13 mouse cellular contexts compared by ENCODE assay signal in genomic region chr5:103377493-103378130, GRCm38 (mm10). TPM values are rescaled to one million over a fixed set of nuclear protein-coding genes. Genes with fewer than 3 reads are reported as not detected.
DNase-seq lines count a peak whose midpoint lies in the region; ATAC-seq and TF ChIP-seq lines count a peak whose summit lies in the region.
"Had no signal": no experiment of that assay in that cellular context is flagged by ENCODE, and none has a peak within 500 bp of the region (broad histone marks: within the 10 kb centered on the region; RNA-seq: fewer than 3 reads in every experiment).

No protein-coding gene starts in this region.

- no peak overlapping the region; the same call in 1 of the 2 replicates for H3K9ac ChIP-seq in heart, adult 2 months (ENCODE audit: low read depth, low read length)
- peak overlapping the region; percentile 3 for H3K9ac ChIP-seq in kidney, embryonic 16.5 days (replicated peaks; ENCODE audit: low read length)
- H3K9ac ChIP-seq: embryonic facial prominence, embryonic 13.5 days; forebrain, postnatal 0 days; midbrain, embryonic 15.5 days had no signal

- no peak for ATAC-seq in kidney, embryonic 16.5 days (ENCODE audit: low FRiP score, low TSS enrichment)
- ATAC-seq: forebrain, postnatal 0 days; midbrain, embryonic 15.5 days had no signal

- H3K9me3 ChIP-seq in kidney, embryonic 16.5 days (ENCODE audit: low read length) = 0 out of 2 replicates have a peak, but pooled peaks cover 2% of the 10 kb centered on the region
- H3K9me3 ChIP-seq: embryonic facial prominence, embryonic 13.5 days; midbrain, embryonic 15.5 days had no signal

- H3K79me2 ChIP-seq in heart, adult 2 months (replicated peaks; ENCODE audit: control insufficient read depth, insufficient read depth, low read length) = no peaks in the 10 kb centered on the region

- peak overlapping the region; percentile 45 for H3K4me2 ChIP-seq in kidney, embryonic 16.5 days (replicated peaks; ENCODE audit: low read depth, low read length)
- H3K4me2 ChIP-seq: embryonic facial prominence, embryonic 13.5 days; midbrain, embryonic 15.5 days had no signal

- H3K36me3 ChIP-seq in heart, adult 2 months (ENCODE audit: control insufficient read depth, insufficient read depth, low read length) = peaks cover 2% of the 10 kb centered on the region; the same call in 1 of the 2 replicates
- H3K36me3 ChIP-seq in kidney, embryonic 16.5 days (ENCODE audit: insufficient read depth, low read length) = no peaks in the 10 kb centered on the region
- H3K36me3 ChIP-seq: embryonic facial prominence, embryonic 13.5 days; midbrain, embryonic 15.5 days had no signal

- peaks cover 9% of the 10 kb centered on the region for H3K4me1 ChIP-seq in heart, adult 2 months (ENCODE audit: control insufficient read depth, insufficient read depth, low read length)
- peaks cover 50% of the 10 kb centered on the region for H3K4me1 ChIP-seq in kidney, embryonic 16.5 days (ENCODE audit: insufficient read depth, low read length)

- DNase-seq in heart, adult 2 months = no peak
- no peak for DNase-seq in heart, postnatal 36 days
- no peak for DNase-seq in kidney, postnatal 10 days
- peak; percentile 46 for DNase-seq in 416B (ENCODE audit: low read depth)
- peak; percentile 24 for DNase-seq in embryo, embryonic 9.5 days (ENCODE audit: extremely low spot score)
- no peak for DNase-seq in adrenal gland, adult 8-10 months
- DNase-seq in gastrocnemius, postnatal 36 days = no peak
- DNase-seq: forebrain, postnatal 0 days; layer of hippocampus, adult 9-11 months; spleen, adult 18-20 months had no signal

- H3K27me3 ChIP-seq in heart, adult 2 months (ENCODE audit: control insufficient read depth, insufficient read depth, low read length) = peaks cover 2% of the 10 kb centered on the region; the same call in 1 of the 2 replicates
- no peaks in the 10 kb centered on the region for H3K27me3 ChIP-seq in kidney, embryonic 16.5 days (ENCODE audit: insufficient read depth, low read length)
- H3K27me3 ChIP-seq: midbrain, embryonic 15.5 days had no signal

- TF ChIP-seq EP300 in heart, adult 2 months (IDR thresholded peaks at IDR 0.05; ENCODE audit: insufficient read depth, low read depth, low read length) = no peak

- TF ChIP-seq CTCF in heart, adult 2 months (IDR thresholded peaks at IDR 0.05) = no peak

- peak overlapping the region; percentile 8; the same call in 1 of the 2 replicates for H3K4me3 ChIP-seq in heart, adult 2 months
- no peak overlapping the region for H3K4me3 ChIP-seq in kidney, embryonic 16.5 days (ENCODE audit: low read length)
- H3K4me3 ChIP-seq: embryonic facial prominence, embryonic 13.5 days; midbrain, embryonic 15.5 days had no signal

- no peak for TF ChIP-seq POLR2A in heart, adult 2 months (IDR thresholded peaks at IDR 0.05; ENCODE audit: insufficient read depth, low read depth, low read length)

- intact Hi-C loops in heart, adult 2 months (cut with DNase I) = no loop called here
- intact Hi-C loops in heart, postnatal 36 days (cut with DNase I) = no loop called here
- intact Hi-C loops in gastrocnemius, postnatal 36 days (cut with DNase I) = no loop called here

- WGBS in heart, adult 2 months = 14% methylated on average over 12 of the region's 12 CpGs
- WGBS in kidney, embryonic 16.5 days = 25% methylated on average over 12 of the region's 12 CpGs

- H3K27ac ChIP-seq in heart, adult 2 months = no peak overlapping the region; the same call in 1 of the 2 replicates
- H3K27ac ChIP-seq in kidney, embryonic 16.5 days (ENCODE audit: low read length) = peak overlapping the region; percentile 90
- H3K27ac ChIP-seq: embryonic facial prominence, embryonic 13.5 days; midbrain, embryonic 15.5 days had no signal

RNA-seq across cellular contexts. Expression of gene Ptpn13, which starts 47.4 kb away (rescaled TPM):
- 1 to 10 TPM; 5.3 to 5.8 TPM for total RNA-seq in heart, adult 2 months (2021)
- polyA plus RNA-seq in heart, adult 2 months (2012; rRNA removed) = 2.1 and 3.6 TPM in 2 replicates
- 1 to 10 TPM; 6.1 to 7.0 TPM for total RNA-seq in heart, postnatal 36 days (2021)
- polyA plus RNA-seq in kidney, embryonic 16.5 days (2015; fragmentation: Nextera tagmentation; extraction: Ambion mirVana) = 31.1 and 32.8 TPM in 2 replicates
- total RNA-seq in adrenal gland, adult 8-10 months (2022) = 10 to 100 TPM; 25.3 to 65.4 (median 41.0) TPM
- 1 to 10 TPM; 2.3 to 2.4 TPM for total RNA-seq in gastrocnemius, postnatal 36 days (2021)

Comparison
In these comparisons a context has a peak if more than half of its experiments do, and no peak if none do; other contexts are left out.
1. DNase-seq: peak in 416B (single experiment) and embryo, embryonic 9.5 days (single experiment); none in heart, adult 2 months (0 of 2), heart, postnatal 36 days (0 of 2), kidney, postnatal 10 days (single experiment), adrenal gland, adult 8-10 months (single experiment) and gastrocnemius, postnatal 36 days (0 of 2).